Mouse (Mus musculus): ENCODE results near the gene Kbtbd12. TPM values are rescaled to one million over a fixed set of nuclear protein-coding genes. Genes with fewer than 3 reads are reported as not detected.
A peak's percentile ranks its signal among the peaks of the same experiment; 100 is the strongest.

The Kbtbd12 gene
- polyA plus RNA-seq, 1 experiment from 2014 or later: 0.62 TPM

GRCm38 (mm10) chr6:88502030-88502970 lies 135.4 kb downstream of the Kbtbd12 start:
- no peak overlapping the region for H3K9ac ChIP-seq
- H3K9me3 ChIP-seq (ENCODE audit: control insufficient read depth, low read length): no peaks in the 10 kb centered on the region
- peaks cover 7% of the 10 kb centered on the region for H3K4me1 ChIP-seq (replicated peaks; ENCODE audit: control insufficient read depth, insufficient read depth, low read length)
- ATAC-seq (ENCODE audit: low FRiP score) (no peak), DNase-seq (ENCODE audit: low spot score) (no peak)
- peaks cover 64% of the 10 kb centered on the region for H3K36me3 ChIP-seq (replicated peaks; ENCODE audit: control insufficient read depth, insufficient read depth)
- H3K4me2 ChIP-seq (replicated peaks): no peak overlapping the region
- 86% methylated on average over 13 of the region's 13 CpGs for WGBS
- H3K27ac ChIP-seq: no peak overlapping the region
- H3K27me3 ChIP-seq (ENCODE audit: control insufficient read depth, insufficient read depth, low read length): no peaks in the 10 kb centered on the region
- H3K4me3 ChIP-seq (replicated peaks; ENCODE audit: low read length): no peak overlapping the region

GRCm38 (mm10) chr6:88500405-88500767 lies 137.4 kb downstream of the Kbtbd12 start:
- peak; percentile 26; the same call in 1 of the 2 replicates for ATAC-seq (ENCODE audit: low FRiP score)
- Histone ChIP-seq H3K9me3 (ENCODE audit: control insufficient read depth, low read length) (no peaks in the 10 kb centered on the region), H3K27me3 (ENCODE audit: control insufficient read depth, insufficient read depth, low read length) (no peaks in the 10 kb centered on the region), H3K4me3 (replicated peaks; ENCODE audit: low read length) (peak overlapping the region; percentile 51), H3K4me1 (replicated peaks; ENCODE audit: control insufficient read depth, insufficient read depth, low read length) (peaks cover 7% of the 10 kb centered on the region), H3K36me3 (replicated peaks; ENCODE audit: control insufficient read depth, insufficient read depth) (peaks cover 56% of the 10 kb centered on the region), H3K4me2 (replicated peaks) (peak overlapping the region; percentile 95), H3K9ac (no peak overlapping the region), H3K27ac (0 out of 2 replicates have a peak overlapping the region, but pooled peaks have one; percentile 77)
- no peak for DNase-seq (ENCODE audit: low spot score)
- WGBS: 9% methylated on average over 3 of the region's 3 CpGs

- whole genome bisulfite sequencing: 2% methylated on average over 76 of the region's 76 CpGs
- ATAC-seq (ENCODE audit: low FRiP score) (peak; percentile 89), DNase-seq (ENCODE audit: low spot score) (peak; percentile 87)
- H3K9ac ChIP-seq: peak overlapping the region; percentile 85
- H3K36me3 ChIP-seq (replicated peaks; ENCODE audit: control insufficient read depth, insufficient read depth): peaks cover 50% of the 10 kb centered on the region
- H3K9me3 ChIP-seq (ENCODE audit: control insufficient read depth, low read length): no peaks in the 10 kb centered on the region
- peak overlapping the region; percentile 77 for H3K27ac ChIP-seq
- H3K4me2 ChIP-seq (replicated peaks): peak overlapping the region; percentile 95
- peaks cover 7% of the 10 kb centered on the region for H3K4me1 ChIP-seq (replicated peaks; ENCODE audit: control insufficient read depth, insufficient read depth, low read length)
- H3K4me3 ChIP-seq (replicated peaks; ENCODE audit: low read length): peak overlapping the region; percentile 51
- H3K27me3 ChIP-seq (ENCODE audit: control insufficient read depth, insufficient read depth, low read length): no peaks in the 10 kb centered on the region
Observed at GRCm38 (mm10) chr6:88499481-88500404, 138.0 kb downstream of the Kbtbd12 start.

Other genes with a start within 250 kb of the Kbtbd12 start
- 27.5 and 28.9 TPM in 2 replicates for gene Eefsec, start 191.4 kb downstream of the Kbtbd12 start, polyA plus RNA-seq (2014; fragmentation: Nextera tagmentation; extraction: Ambion mirVana)
- gene Ruvbl1, start 172.5 kb downstream of the Kbtbd12 start, polyA plus RNA-seq (2014; fragmentation: Nextera tagmentation; extraction: Ambion mirVana): 86.0 and 97.6 TPM in 2 replicates
- gene Sec61a1, start 119.0 kb downstream of the Kbtbd12 start, polyA plus RNA-seq (2014; fragmentation: Nextera tagmentation; extraction: Ambion mirVana): 140 and 155 TPM in 2 replicates
- gene Mgll, start 86.5 kb upstream of the Kbtbd12 start, polyA plus RNA-seq (2014; fragmentation: Nextera tagmentation; extraction: Ambion mirVana): 51.1 and 51.3 TPM in 2 replicates
- gene Abtb1, start 204.0 kb upstream of the Kbtbd12 start, polyA plus RNA-seq (2014; fragmentation: Nextera tagmentation; extraction: Ambion mirVana): 28.1 and 33.8 TPM in 2 replicates
- 525 and 527 TPM in 2 replicates for gene Podxl2, start 237.1 kb upstream of the Kbtbd12 start, polyA plus RNA-seq (2014; fragmentation: Nextera tagmentation; extraction: Ambion mirVana)